Mouse (Mus musculus) layer of hippocampus, adult 18-20 months (tissue): Measurements from ENCODE around the gene Nek4. TPM values are rescaled to one million over a fixed set of nuclear protein-coding genes. Genes with fewer than 3 reads are reported as not detected.

ENCODE experiments used
- DNase-seq, 2 experiments: peaks; one replicate each; pipeline ENCODE4 v3.0.0; 2022; ENCODE audit warnings: low spot score in 2 of 2
- total RNA-seq, 2 experiments: library from RNA; stranded (reverse); gene quantifications; 2 replicates each; pipeline ENCODE4 v1.2.3; 2021

Nek4 gene
- total RNA-seq, 2 experiments from 2014 or later, result 18.2 to 20.4 TPM

- no peak for DNase-seq
Measured at GRCm38 (mm10) chr14:30959031-30959430, 7.9 kb downstream of the Nek4 start.

GRCm38 (mm10) chr14:30960366-30960765 is 9.2 kb downstream of the Nek4 start:
- DNase-seq, result no peak

GRCm38 (mm10) chr14:30974204-30974603 is 23.0 kb downstream of the Nek4 start:
- DNase-seq, result peak; percentile 51 to 74

GRCm38 (mm10) chr14:30976222-30976621 is 25.0 kb downstream of the Nek4 start:
- DNase-seq, result no peak

DNA sequence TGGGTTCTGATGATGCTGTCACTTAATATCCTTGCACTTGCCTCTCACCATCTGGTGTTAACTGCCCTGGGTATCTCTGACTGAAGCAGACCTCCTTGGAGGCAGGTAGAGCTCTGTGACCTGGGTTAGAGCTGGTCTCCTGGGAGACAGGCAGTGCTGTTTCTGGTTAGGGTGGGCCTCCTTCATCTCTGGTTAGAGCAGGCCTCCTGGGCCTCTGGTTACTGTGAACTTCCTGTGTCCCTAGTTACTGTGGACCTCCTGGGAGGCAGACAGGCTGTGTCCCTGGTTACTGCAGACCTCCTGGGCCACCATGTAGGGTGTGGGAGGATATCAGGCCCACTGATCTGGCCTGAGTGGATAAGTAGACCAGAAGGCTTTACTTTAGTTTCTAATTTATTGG is 45.2 kb downstream of the Nek4 start:
- no peak for DNase-seq

- DNase-seq, result no peak
Measured at GRCm38 (mm10) chr14:31000356-31000755, 49.2 kb downstream of the Nek4 start.

DNA sequence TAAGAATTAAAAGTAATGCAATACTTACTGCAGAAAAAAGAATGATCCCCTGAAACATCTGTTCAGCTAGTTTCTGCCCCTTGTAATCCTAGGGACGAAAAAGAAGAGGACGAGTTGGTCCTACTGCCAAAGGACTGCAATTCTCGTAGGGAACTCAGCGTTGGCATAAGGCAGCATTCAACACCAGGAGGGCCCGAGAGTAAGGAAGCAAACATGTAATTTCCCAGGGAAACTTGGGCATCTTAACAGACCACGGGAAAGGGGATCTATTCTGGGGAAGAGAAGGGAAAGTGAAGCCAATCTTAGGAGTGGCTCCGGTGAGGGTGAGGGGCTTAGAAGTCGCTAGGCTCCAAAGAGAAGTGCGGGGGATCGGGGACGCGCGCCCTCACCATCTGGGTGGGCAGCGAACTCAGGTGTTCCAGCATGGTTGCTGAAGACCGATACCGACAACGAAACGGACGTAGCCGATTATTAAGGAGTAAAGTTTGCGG is 49.7 kb downstream of the Nek4 start:
- no peak for DNase-seq

GRCm38 (mm10) chr14:31001307-31002205 is 50.4 kb downstream of the Nek4 start, which contains the start of the genes Glt8d1 and Spcs1:
Gene Glt8d1 (plus strand): TSS chr14:31001400.
Gene Spcs1 (minus strand): TSS chr14:31001672.
- peak; percentile 82 to 91 for DNase-seq

DNA sequence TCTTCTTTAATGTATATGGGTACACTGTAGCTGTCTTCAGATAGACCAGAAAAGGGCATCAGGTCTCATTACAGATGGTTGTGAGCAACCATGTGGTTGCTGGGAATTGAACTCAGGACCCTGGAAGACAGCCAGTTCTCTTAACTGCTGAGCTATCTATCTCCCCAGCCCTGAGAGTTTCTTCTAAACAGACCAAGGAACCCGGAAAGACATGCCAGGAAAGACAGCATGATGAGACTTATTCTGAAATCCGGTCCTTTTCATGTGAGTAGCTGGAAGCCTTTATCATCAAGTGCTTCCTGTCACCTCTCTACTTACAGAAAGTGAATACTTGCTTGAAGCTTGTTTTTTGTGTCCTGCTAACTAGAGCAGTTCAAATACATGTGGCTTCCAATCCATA is 53.4 kb downstream of the Nek4 start:
- DNase-seq, result no peak

DNA sequence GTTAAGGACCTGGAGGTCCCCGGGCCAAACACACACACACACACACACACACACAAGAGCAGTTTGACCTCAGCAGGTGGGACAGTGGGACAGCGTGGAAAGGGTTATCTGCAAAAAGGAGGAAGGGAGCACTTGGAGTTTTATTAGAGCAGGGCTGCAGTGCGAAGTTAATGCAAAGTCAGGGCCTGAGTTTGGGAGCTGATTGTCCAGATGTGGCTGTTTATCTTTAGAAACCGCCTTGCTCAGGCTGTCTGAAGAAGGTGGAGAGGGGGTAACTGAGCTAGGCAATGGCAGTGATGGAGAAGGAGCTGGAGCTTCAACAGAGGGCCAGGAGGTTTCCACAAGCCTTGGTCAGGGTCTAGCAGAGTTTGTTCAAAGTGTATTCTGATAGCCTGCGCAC is 55.6 kb downstream of the Nek4 start:
- DNase-seq, result no peak

- DNase-seq, result no peak
Measured at GRCm38 (mm10) chr14:31011588-31011987, 60.4 kb downstream of the Nek4 start.

GRCm38 (mm10) chr14:31013928-31014327 is 62.8 kb downstream of the Nek4 start:
- no peak for DNase-seq

GRCm38 (mm10) chr14:31016063-31016462 is 64.9 kb downstream of the Nek4 start:
- DNase-seq, result no peak

GRCm38 (mm10) chr14:31017854-31018253 is 66.7 kb downstream of the Nek4 start:
- no peak for DNase-seq

- DNase-seq, result peak; percentile 95 to 98
Measured at GRCm38 (mm10) chr14:31018860-31019291, 67.7 kb downstream of the Nek4 start, which contains the start of the genes Pbrm1 and Gnl3. Gene Pbrm1 (plus strand): TSS chr14:31019138. Gene Gnl3 (minus strand): TSS chr14:31019152.

- DNase-seq, result no peak
Measured at GRCm38 (mm10) chr14:31019331-31020205, 68.4 kb downstream of the Nek4 start.

GRCm38 (mm10) chr14:31022579-31022978 is 71.4 kb downstream of the Nek4 start:
- no peak for DNase-seq

DNA sequence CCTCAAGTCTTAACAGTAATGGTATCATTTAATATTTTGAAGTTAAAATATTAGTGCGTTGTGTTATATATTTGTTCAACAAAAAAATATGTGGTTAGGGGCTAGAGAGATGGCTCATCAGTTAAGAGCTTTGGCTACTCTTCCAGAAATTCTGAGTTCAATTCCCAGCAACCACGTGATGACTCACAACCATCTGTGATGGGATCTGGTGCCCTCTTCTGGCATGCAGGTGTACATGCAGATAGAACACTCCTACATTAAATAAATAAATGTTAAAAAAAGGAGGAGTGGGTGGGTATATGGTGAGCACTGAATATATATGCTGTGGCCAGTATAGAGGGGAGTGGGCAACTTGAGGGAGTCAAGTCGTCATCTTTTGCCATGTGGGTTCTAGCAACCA is 74.6 kb downstream of the Nek4 start:
- no peak for DNase-seq
